Mouse (Mus musculus) forebrain, embryonic 10.5 days (tissue): ENCODE results near the gene Tas2r104. TPM values are rescaled to one million over a fixed set of nuclear protein-coding genes. Genes with fewer than 3 reads are reported as not detected.

Experiments used
- DNase-seq: peaks from one replicate; pipeline ENCODE4 v3.0.0-alpha.2; 2017; ENCODE audit warnings: low spot score; ENCODE audit errors: extremely low spot score
- H3K27ac ChIP-seq: fragments of 300-500 bp; sonication (generic); 2 replicates; pipeline ENCODE4 v1.5.1; 2016; ENCODE audit warnings: mild to moderate bottlenecking
- H3K27me3 ChIP-seq: fragments of 300-500 bp; sonication (generic); 2 replicates; pipeline ENCODE4 v1.6.1; 2016; ENCODE audit warnings: mild to moderate bottlenecking; ENCODE audit not compliant: poor library complexity, severe bottlenecking
- H3K36me3 ChIP-seq: fragments of 300-500 bp; sonication (generic); replicated peaks from 2 replicates; pipeline ENCODE4 v1.6.1; 2016; ENCODE audit warnings: mild to moderate bottlenecking, moderate library complexity
- H3K4me1 ChIP-seq: fragments of 300-500 bp; sonication (generic); 2 replicates; pipeline ENCODE4 v1.6.1; 2016
- H3K4me3 ChIP-seq: fragments of 300-500 bp; sonication (generic); 2 replicates; pipeline ENCODE4 v1.5.1; 2016; ENCODE audit warnings: mild to moderate bottlenecking, moderate library complexity
- H3K9me3 ChIP-seq: fragments of 300-500 bp; sonication (generic); 2 replicates; pipeline ENCODE4 v1.6.1; 2016; ENCODE audit warnings: mild to moderate bottlenecking, moderate library complexity
- WGBS: fragments of 180-500 bp; shearing (Covaris S2); methylation state at CpG from one replicate; pipeline ENCODE4 v1.1.7; 2016; 5-methylcytosine and 5-hydroxymethylcytosine counted together
- polyA plus RNA-seq: library from polyadenylated mRNA; unstranded; fragments of >200 nt; fragmentation: Nextera tagmentation; extraction: Ambion mirVana; gene quantifications from 2 replicates; pipeline ENCODE4 v1.2.1, GENCODE M21; 2016

Tas2r104 gene
- not detected in 2 replicates for polyA plus RNA-seq

DNA sequence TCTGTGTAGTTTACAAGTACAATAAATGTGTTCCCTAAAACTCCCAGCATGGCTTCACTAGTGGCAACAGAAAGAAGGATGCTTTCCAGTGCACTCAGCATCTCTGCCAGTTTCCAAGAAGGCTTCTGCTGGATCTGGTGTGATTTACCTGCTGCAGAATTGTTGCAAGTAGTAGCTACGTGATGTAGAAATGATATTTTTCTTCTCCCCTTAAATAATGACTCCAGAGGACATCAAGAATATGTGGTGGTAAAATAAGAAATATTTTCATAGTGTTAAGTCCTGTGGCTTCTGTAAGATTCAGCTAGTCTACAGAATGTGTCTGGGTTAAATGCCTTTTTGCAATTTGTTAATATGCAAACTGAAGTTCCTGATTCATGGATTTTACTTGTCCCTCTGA, at the start of gene Tas2r104:
TSS of gene Tas2r104 (minus strand) at position 101 of the 400 bp plus-strand sequence.
- Histone ChIP-seq H3K4me3 (no peak within 1 kb of the TSS), H3K27ac (no peak within 1 kb of the TSS), H3K4me1 (no peaks in the 10 kb centered on the region), H3K9me3 (no peaks in the 10 kb centered on the region; the same call in 1 of the 2 replicates), H3K36me3 (no peaks in the 10 kb centered on the region), H3K27me3 (no peaks in the 10 kb centered on the region)
- WGBS = 86% methylated on average over 1 of the region's 1 CpGs
- no peak for DNase-seq

DNA sequence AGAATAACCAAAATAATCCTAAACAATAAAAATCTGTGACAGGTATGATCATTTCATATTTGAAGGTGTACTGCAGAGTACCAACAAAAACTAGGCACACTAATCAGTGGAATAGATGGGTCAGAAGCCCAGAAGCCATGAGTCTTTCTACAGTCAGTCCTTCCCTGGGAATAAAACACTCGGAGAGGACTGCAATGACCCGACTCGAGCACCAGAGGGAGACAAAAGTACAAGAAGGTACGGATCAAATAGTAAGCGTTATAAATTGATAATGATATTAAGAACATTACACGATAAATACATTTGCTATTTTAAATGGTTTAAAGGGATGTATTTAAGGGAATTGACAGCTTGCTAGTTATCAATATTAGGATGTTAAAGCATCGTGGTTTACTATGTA, 27.3 kb upstream of the Tas2r104 start:
- no peak for DNase-seq
- Histone ChIP-seq H3K36me3 (no peaks in the 10 kb centered on the region), H3K4me3 (no peak overlapping the region), H3K9me3 (peaks cover 11% of the 10 kb centered on the region; the same call in 1 of the 2 replicates), H3K27me3 (no peaks in the 10 kb centered on the region), H3K27ac (no peak overlapping the region), H3K4me1 (no peaks in the 10 kb centered on the region)
- WGBS = 48% methylated on average over 7 of the region's 7 CpGs

GRCm38 (mm10) chr6:131689963-131690362, 4.4 kb upstream of the Tas2r104 start, which contains the start of gene Tas2r114:
Tas2r114 (minus strand) TSS chr6:131690063.
- H3K4me3 ChIP-seq = no peak within 1 kb of the TSS
- peaks cover 17% of the 10 kb centered on the region for H3K9me3 ChIP-seq
- DNase-seq = no peak
- no peaks in the 10 kb centered on the region for H3K27me3 ChIP-seq
- no peak within 1 kb of the TSS for H3K27ac ChIP-seq
- H3K4me1 ChIP-seq = no peaks in the 10 kb centered on the region
- H3K36me3 ChIP-seq = no peaks in the 10 kb centered on the region

- Histone ChIP-seq H3K36me3 (no peaks in the 10 kb centered on the region), H3K9me3 (peaks cover 8% of the 10 kb centered on the region), H3K4me1 (no peaks in the 10 kb centered on the region), H3K27me3 (no peaks in the 10 kb centered on the region), H3K4me3 (no peak within 1 kb of the TSS), H3K27ac (no peak within 1 kb of the TSS)
- no peak for DNase-seq
- WGBS = 91% methylated on average over 1 of the region's 1 CpGs
Observed at GRCm38 (mm10) chr6:131687395-131687794, 1.9 kb upstream of the Tas2r104 start, which contains the start of gene Tas2r105. Tas2r105 (minus strand) TSS chr6:131687495.

GRCm38 (mm10) chr6:131678786-131679185, 6.8 kb downstream of the Tas2r104 start, which contains the start of gene Tas2r106:
Tas2r106 (minus strand) TSS chr6:131678886.
- Histone ChIP-seq H3K27ac (no peak within 1 kb of the TSS), H3K4me3 (no peak within 1 kb of the TSS), H3K27me3 (no peaks in the 10 kb centered on the region), H3K36me3 (no peaks in the 10 kb centered on the region), H3K9me3 (peaks cover 10% of the 10 kb centered on the region; the same call in 1 of the 2 replicates), H3K4me1 (no peaks in the 10 kb centered on the region)
- WGBS = 84% methylated on average over 3 of the region's 3 CpGs
- no peak for DNase-seq

GRCm38 (mm10) chr6:131660049-131660448, 25.5 kb downstream of the Tas2r104 start, which contains the start of gene Tas2r107:
Tas2r107 (minus strand) TSS chr6:131660149.
- Histone ChIP-seq H3K27ac (no peak within 1 kb of the TSS), H3K4me1 (no peaks in the 10 kb centered on the region), H3K4me3 (no peak within 1 kb of the TSS), H3K27me3 (no peaks in the 10 kb centered on the region), H3K36me3 (no peaks in the 10 kb centered on the region), H3K9me3 (peaks cover 11% of the 10 kb centered on the region; the same call in 1 of the 2 replicates)
- no peak for DNase-seq

Other genes starting within 250 kb of the Tas2r104 start
- gene 5430401F13Rik, start 199.3 kb downstream of the Tas2r104 start, polyA plus RNA-seq = not detected in 2 replicates
- not detected in 2 replicates for gene Gm6619, start 199.3 kb downstream of the Tas2r104 start, polyA plus RNA-seq
- gene Tas2r130, start 54.8 kb downstream of the Tas2r104 start, polyA plus RNA-seq = not detected in 2 replicates
- not detected in 2 replicates for gene Tas2r107, start 25.6 kb downstream of the Tas2r104 start, polyA plus RNA-seq
- gene Tas2r106, start 6.9 kb downstream of the Tas2r104 start, polyA plus RNA-seq = not detected in 2 replicates
- gene Tas2r105, start 1.8 kb upstream of the Tas2r104 start, polyA plus RNA-seq = not detected in 2 replicates
- not detected in 2 replicates for gene Tas2r114, start 4.3 kb upstream of the Tas2r104 start, polyA plus RNA-seq